Mouse (Mus musculus) gastrocnemius, adult 2 months (tissue): ENCODE measurements around the gene Zic2. TPM values are rescaled to one million over a fixed set of nuclear protein-coding genes. Genes with fewer than 3 reads are reported as not detected.

Experiments
- DNase-seq: peaks from one replicate; pipeline ENCODE4 v3.0.0; 2022
- H3K27ac ChIP-seq: fragments of 200-600 bp; 2 replicates; pipeline ENCODE4 v1.8.1; 2022; ENCODE audit warnings: mild to moderate bottlenecking
- H3K4me3 ChIP-seq: fragments of 200-600 bp; 2 replicates; pipeline ENCODE4 v1.8.1; 2022; ENCODE audit warnings: mild to moderate bottlenecking, moderate library complexity
- CTCF ChIP-seq: fragments of 200-600 bp; IDR thresholded peaks from 2 replicates; pipeline ENCODE4 v1.8.1; 2022; ENCODE audit warnings: antibody characterized with exemption, mild to moderate bottlenecking, moderate library complexity
- intact Hi-C: fragments of 180-260 bp; cut with DNase I; formaldehyde crosslinking; loops from one replicate; pipeline ENCODE4 v1.15.1; 2025
- total RNA-seq, 2 experiments: library from RNA; stranded (reverse); gene quantifications; 2 replicates each; pipeline ENCODE4 v1.2.3; 2021

Gene Zic2
- total RNA-seq, 2 experiments from 2014 or later: not detected

DNA sequence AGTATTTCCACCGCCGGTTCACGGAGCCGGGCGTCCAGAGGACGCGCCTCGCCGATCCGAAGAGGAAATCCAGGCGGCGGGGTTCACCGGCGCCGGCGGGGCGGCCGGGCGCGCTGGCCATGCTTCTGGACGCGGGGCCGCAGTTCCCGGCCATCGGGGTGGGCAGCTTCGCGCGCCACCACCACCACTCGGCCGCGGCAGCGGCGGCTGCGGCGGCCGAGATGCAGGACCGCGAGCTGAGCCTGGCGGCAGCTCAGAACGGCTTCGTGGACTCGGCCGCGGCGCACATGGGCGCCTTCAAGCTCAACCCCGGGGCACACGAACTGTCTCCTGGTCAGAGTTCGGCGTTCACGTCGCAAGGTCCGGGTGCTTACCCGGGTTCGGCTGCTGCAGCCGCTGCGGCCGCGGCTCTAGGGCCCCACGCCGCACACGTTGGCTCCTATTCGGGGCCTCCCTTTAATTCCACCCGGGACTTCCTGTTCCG is 364 bp downstream of the Zic2 start:
- Histone ChIP-seq H3K27ac (no peak overlapping the region), H3K4me3 (peak overlapping the region; percentile 69)
- TF ChIP-seq CTCF: no peak
- intact Hi-C loops: loop anchor here (10.0 kb wide), 1 partner anchor 251 kb away; no protein-coding TSS in a partner anchor
- no peak for DNase-seq

DNA sequence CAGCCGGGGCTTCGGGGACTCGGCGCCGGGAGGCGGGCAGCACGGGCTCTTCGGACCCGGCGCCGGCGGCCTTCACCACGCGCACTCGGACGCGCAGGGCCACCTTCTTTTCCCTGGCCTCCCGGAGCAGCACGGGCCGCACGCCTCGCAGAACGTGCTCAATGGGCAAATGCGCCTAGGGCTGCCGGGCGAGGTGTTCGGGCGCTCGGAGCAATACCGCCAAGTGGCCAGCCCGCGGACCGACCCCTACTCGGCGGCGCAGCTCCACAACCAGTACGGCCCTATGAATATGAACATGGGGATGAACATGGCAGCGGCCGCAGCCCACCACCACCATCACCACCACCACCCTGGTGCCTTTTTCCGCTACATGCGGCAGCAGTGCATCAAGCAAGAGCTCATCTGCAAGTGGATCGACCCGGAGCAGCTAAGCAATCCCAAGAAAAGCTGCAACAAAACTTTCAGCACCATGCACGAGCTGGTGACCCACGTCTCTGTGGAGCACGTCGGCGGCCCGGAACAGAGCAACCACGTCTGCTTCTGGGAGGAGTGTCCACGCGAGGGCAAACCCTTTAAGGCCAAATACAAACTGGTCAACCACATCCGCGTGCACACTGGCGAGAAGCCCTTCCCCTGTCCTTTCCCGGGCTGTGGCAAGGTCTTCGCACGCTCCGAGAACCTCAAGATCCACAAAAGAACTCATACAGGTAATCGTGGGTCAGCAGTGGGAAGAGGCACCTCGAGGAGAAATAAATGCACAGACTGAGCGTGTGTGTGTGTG is 996 bp downstream of the Zic2 start:
- Histone ChIP-seq H3K27ac (no peak overlapping the region), H3K4me3 (peak overlapping the region; percentile 69)
- TF ChIP-seq CTCF: no peak
- DNase-seq: peak; percentile 38
- intact Hi-C loops: loop anchor here (10.0 kb wide), 1 partner anchor 251 kb away; no protein-coding TSS in a partner anchor

DNA sequence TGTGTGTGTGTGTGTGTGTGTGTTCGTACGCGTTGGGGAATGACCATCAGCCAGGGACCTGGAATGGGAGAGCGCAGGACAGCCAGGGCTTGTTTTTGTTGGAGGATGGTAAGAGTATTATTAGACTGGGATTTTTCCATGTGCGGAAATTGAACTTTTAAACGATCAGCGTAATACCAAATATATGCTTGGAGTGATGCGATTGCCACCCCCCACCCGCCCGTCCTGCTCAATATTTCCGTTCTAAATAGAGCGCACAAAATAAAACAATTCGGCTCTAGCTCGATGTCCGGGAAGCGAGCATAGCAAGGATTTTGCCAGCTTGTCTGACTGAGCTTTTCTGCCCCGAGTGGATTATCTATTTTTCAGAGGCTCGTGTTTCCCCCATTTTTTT is 1.6 kb downstream of the Zic2 start:
- TF ChIP-seq CTCF: no peak
- no peak overlapping the region for H3K4me3 ChIP-seq
- intact Hi-C loops: loop anchor here (10.0 kb wide), 1 partner anchor 252 kb away; no protein-coding TSS in a partner anchor
- H3K27ac ChIP-seq: no peak overlapping the region
- no peak for DNase-seq

DNA sequence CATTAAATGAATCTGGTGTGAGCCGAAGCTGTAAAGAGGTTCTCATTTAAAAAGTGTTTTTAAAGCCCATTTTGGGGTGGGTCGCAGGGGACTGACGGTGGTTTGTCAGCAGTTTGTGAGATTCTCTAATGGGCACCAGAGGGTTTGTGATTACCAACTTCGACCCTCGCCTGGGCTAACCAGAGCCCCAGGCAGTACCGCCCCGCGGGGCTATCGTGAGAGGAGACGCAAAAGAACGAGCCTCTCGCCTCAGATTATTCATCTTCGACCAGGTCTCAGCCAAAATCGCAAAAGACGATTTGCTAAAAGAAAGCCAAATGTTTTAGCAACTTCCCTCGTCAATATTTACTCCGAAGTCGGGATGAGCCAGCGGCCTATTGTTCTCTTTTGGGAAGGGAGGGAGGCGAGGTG is 2.0 kb downstream of the Zic2 start:
- Histone ChIP-seq H3K4me3 (no peak overlapping the region), H3K27ac (no peak overlapping the region)
- no peak for DNase-seq
- intact Hi-C loops: loop anchor here (10.0 kb wide), 1 partner anchor 252 kb away; no protein-coding TSS in a partner anchor
- no peak for TF ChIP-seq CTCF

DNA sequence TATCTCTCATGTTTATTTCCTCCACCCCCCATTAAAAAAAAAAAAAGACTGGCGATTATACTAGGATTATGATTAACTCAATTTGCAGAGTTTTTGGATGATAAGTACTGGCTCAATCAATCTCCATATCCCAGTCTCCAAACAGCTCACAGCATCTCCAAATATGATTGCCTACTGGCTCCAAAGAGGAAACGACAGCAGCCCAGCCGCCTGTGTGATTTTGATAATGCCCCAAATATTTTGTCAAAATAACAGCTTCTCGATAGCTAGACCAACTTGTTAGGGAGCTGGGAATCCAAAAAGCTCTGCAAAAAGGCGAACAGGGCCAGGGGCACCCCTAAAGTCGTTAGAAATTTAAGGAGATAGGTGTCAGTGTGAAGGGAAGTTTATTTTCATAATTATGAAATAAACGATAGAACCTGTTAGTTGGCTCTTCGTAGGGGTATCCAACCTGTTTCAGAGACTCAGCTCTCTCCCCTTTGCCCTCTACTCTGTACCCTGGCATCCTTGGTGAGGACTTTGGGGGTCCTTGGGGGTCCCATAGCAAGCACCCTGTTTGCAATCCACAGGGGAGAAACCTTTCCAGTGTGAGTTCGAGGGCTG is 2.8 kb downstream of the Zic2 start:
- no peak overlapping the region for H3K27ac ChIP-seq
- no peak for DNase-seq
- intact Hi-C loops: loop anchor here (10.0 kb wide), 1 partner anchor 253 kb away; no protein-coding TSS in a partner anchor
- H3K4me3 ChIP-seq: no peak overlapping the region
- TF ChIP-seq CTCF: no peak

DNA sequence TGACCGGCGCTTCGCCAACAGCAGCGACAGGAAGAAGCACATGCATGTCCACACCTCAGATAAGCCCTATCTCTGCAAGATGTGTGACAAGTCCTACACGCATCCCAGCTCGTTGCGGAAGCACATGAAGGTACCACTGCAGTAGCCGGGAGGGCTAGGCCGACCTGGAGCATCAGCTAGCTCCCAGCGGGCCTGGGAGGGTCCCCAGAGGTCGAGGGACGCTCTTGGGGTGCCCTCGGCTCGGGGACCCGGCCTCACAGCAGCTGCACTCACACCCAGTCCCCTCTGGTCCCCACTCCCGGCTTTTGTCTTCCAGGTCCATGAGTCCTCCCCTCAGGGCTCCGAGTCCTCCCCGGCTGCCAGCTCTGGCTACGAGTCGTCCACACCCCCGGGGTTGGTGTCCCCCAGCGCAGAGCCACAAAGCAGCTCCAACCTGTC is 3.4 kb downstream of the Zic2 start:
- no peak for TF ChIP-seq CTCF
- intact Hi-C loops: loop anchor here (10.0 kb wide), 1 partner anchor 254 kb away; no protein-coding TSS in a partner anchor
- Histone ChIP-seq H3K4me3 (no peak overlapping the region), H3K27ac (no peak overlapping the region)
- DNase-seq: no peak

DNA sequence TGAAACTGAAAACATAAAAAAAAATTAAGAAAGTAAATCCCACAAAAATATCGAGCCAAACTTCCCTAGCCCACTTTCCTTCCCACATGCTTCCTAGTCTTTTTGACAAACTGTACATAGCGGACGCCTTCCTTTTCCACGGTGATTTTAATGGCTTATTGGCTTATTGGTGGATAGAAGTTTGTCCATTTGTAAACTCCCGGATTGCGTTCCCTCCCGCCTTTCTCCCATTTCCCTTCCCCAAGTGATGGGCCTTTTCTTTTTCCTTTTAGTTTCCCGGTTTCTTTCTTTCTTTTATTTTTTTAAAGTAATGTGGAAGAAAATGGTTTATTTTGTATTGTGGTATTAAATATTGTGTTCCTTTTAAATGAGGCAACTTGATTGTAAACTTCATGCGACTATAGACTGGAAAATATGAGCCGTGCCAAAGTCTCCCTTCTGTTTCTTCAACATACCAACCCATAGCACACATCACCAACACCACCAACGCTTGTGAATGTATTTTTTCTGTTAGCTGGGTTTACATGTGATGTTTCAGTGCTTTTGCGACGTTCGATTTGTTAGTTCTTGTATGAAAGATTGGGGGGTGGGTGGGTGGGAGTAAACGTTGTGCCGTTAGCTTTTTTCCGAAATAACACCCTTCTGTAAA is 4.3 kb downstream of the Zic2 start:
- intact Hi-C loops: loop anchor here (10.0 kb wide), 1 partner anchor 255 kb away; no protein-coding TSS in a partner anchor
- TF ChIP-seq CTCF: no peak
- Histone ChIP-seq H3K27ac (no peak overlapping the region), H3K4me3 (no peak overlapping the region)
- DNase-seq: no peak

DNA sequence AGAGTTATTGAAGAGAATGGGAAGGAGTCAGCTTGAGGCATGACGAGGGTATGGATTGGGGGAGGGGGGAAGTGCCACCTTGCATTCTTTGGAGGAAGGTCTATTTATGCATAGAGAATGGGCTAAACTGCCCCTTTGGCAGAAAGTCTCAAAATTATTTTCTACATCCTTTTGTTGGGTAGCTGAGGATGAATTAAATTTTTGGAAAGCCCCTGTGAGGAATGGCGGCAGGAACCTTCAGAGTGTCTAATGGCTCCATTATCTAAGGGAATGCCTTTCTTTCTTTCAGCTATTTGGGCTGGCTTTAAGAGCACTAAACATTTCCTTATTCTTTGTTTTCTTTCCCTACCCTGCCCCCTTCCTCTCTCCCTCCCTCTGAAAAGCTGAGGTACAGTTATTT is 5.1 kb downstream of the Zic2 start:
- TF ChIP-seq CTCF: no peak
- Histone ChIP-seq H3K4me3 (no peak overlapping the region), H3K27ac (no peak overlapping the region)
- intact Hi-C loops: no loop called here
- DNase-seq: no peak

DNA sequence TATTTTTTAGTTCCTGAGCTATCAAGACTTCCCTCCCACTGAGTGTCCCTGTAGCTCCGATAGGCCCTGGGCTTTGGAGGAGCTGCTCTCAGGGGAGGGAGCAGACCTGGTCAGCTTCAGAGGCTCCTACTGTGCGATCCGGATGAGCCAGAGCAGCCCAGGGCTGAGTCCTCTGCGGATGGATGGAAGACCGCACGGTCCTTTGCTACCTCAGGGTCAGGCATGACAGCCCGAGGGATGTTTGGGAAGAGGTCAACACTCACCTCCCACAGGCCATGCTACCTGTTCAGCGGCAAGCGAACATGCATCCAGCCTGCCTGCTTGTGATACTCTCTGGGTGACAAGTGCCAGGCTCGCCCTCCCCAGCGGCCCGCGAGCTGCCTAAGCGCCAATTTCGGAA is 5.9 kb downstream of the Zic2 start:
- intact Hi-C loops: no loop called here
- DNase-seq: no peak
- Histone ChIP-seq H3K27ac (no peak overlapping the region), H3K4me3 (no peak overlapping the region)
- no peak for TF ChIP-seq CTCF

DNA sequence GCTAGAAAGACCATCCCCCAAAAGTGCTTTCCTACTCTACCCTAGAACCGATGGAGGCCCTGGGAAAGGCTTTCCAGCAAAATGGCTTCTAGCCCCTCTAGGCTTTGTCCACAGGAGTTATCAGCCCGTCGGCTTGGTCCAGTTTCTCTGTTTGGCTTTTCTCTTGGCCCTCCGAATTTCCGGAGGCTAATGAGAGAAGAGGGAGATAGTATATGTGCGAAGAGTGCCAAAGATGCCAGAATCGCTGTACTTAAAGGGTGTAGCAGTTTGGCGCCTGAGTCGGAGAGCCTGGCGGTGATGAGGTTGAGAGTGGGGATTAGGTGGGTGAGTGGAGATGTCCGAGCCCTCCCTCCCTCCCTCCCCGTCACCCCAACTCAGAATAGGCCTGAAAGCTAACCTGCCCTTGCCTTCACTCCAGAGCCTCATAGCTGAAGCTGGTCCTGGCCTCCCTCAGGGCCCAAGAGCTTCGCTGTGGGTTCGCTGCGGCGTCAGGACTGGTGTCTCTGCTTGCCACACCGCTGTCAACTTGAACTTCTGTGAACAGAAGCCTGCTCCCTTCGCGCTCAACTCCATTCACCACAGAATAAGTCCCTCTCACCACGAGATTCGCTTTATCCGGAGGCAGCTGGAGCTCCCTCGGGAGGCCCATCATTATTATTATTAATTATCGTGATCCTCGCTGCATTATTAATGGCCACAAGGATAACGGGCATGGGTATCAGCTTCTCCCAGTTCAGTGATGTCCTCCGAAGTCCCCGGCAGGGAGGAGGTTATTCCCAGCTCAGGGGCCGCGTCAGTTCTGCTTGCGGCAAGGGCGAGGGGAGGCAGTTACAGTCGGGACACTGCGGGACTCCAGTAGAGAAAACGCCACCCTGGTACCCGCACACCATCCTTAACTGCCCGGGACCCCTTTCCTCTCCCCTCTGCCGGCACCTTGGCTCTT is 7.1 kb downstream of the Zic2 start:
- H3K27ac ChIP-seq: no peak overlapping the region
- no peak for TF ChIP-seq CTCF
- DNase-seq: no peak
- intact Hi-C loops: no loop called here
- no peak overlapping the region for H3K4me3 ChIP-seq

DNA sequence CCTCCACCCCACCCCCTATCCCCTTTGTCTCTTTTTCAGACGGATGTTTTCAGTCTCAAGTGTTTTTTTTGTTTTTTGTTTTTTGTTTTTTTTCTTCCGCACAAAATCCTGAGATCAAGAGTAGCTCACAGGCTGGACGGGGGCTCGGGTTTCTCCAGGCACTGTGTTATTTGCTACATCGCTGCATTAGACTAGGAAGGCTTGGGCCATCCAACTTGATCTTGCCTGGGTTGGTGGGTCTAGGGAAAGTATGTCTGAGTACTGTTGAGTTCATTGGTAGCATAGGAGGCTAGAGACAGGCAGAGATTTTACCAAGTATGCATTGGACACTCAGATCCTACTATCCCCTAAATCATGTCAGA is 7.8 kb downstream of the Zic2 start:
- no peak for DNase-seq
- Histone ChIP-seq H3K27ac (no peak overlapping the region), H3K4me3 (no peak overlapping the region)
- no peak for TF ChIP-seq CTCF
- intact Hi-C loops: no loop called here
